Mouse (Mus musculus): ENCODE measurements around the gene Mrrf. TPM values are rescaled to one million over a fixed set of nuclear protein-coding genes. Genes with fewer than 3 reads are reported as not detected.
A peak's percentile ranks its signal among the peaks of the same experiment; 100 is the strongest.
"Not testable (repeated sequence)": the region's sequence is repeated elsewhere in the genome, so short reads cannot be mapped to it uniquely, and the experiment has no call there.

The Mrrf gene
- polyA plus RNA-seq, 1 experiment: 33.5 TPM

DNA sequence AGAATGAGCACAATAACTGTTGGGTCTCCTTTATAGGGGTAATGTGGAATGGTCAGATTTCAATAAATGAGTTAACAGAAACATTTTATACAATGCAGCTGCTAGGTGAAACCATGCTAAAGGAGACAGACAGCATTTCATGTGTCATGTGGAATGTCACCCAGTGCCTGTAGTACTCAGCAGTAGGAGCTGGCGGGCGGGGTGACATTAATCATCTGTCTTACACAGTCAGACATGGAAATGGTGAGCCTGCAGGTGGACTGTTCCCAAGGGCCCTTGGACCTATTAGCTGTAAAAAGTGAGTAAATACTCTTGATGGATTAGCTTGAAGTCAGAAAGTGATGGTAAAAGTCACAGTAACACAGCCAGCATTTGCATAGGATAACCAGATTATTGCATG lies 48.0 kb downstream of the Mrrf start:
- no peak for TF ChIP-seq POLR2A (IDR thresholded peaks at IDR 0.05; ENCODE audit: borderline replicate concordance, extremely low read depth, insufficient read depth, insufficient read length, poor library complexity, severe bottlenecking)
- TF ChIP-seq CTCF (IDR thresholded peaks at IDR 0.05; ENCODE audit: borderline replicate concordance, extremely low read depth, insufficient read depth, insufficient read length): no peak
- no peak for DNase-seq (ENCODE audit: low read depth)

GRCm38 (mm10) chr2:36184876-36185275 lies 48.7 kb downstream of the Mrrf start:
- no peak for DNase-seq (ENCODE audit: low read depth)
- TF ChIP-seq CTCF (IDR thresholded peaks at IDR 0.05; ENCODE audit: borderline replicate concordance, extremely low read depth, insufficient read depth, insufficient read length): no peak
- TF ChIP-seq POLR2A (IDR thresholded peaks at IDR 0.05; ENCODE audit: borderline replicate concordance, extremely low read depth, insufficient read depth, insufficient read length, poor library complexity, severe bottlenecking): no peak

GRCm38 (mm10) chr2:36189200-36189599 lies 53.0 kb downstream of the Mrrf start:
- DNase-seq (ENCODE audit: low read depth): not testable (repeated sequence)

GRCm38 (mm10) chr2:36191098-36191941 lies 55.1 kb downstream of the Mrrf start:
- TF ChIP-seq POLR2A (IDR thresholded peaks at IDR 0.05; ENCODE audit: borderline replicate concordance, extremely low read depth, insufficient read depth, insufficient read length, poor library complexity, severe bottlenecking) (no peak), CTCF (IDR thresholded peaks at IDR 0.05; ENCODE audit: borderline replicate concordance, extremely low read depth, insufficient read depth, insufficient read length) (no peak)
- DNase-seq (ENCODE audit: low read depth): no peak

DNA sequence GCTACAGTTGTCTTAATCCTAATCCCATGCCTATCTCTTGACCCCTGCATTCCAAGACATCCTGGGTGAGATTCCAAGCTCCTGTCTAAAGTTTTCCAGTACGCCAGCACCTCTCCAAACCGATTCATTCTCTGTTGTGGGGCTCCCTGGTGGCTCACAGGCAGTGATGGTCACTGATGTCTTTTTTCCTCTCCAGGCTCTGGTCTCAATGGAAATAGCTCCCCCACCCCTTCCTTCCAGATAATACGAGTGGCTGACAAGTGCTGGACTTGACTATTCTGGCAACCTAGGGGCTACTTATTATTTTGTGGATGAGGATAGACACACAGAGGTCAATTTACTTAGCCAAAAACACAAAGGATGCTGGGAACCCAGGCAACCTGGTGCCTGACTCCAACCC lies 60.8 kb downstream of the Mrrf start:
- no peak for TF ChIP-seq CTCF (IDR thresholded peaks at IDR 0.05; ENCODE audit: borderline replicate concordance, extremely low read depth, insufficient read depth, insufficient read length)
- no peak for DNase-seq (ENCODE audit: low read depth)

DNA sequence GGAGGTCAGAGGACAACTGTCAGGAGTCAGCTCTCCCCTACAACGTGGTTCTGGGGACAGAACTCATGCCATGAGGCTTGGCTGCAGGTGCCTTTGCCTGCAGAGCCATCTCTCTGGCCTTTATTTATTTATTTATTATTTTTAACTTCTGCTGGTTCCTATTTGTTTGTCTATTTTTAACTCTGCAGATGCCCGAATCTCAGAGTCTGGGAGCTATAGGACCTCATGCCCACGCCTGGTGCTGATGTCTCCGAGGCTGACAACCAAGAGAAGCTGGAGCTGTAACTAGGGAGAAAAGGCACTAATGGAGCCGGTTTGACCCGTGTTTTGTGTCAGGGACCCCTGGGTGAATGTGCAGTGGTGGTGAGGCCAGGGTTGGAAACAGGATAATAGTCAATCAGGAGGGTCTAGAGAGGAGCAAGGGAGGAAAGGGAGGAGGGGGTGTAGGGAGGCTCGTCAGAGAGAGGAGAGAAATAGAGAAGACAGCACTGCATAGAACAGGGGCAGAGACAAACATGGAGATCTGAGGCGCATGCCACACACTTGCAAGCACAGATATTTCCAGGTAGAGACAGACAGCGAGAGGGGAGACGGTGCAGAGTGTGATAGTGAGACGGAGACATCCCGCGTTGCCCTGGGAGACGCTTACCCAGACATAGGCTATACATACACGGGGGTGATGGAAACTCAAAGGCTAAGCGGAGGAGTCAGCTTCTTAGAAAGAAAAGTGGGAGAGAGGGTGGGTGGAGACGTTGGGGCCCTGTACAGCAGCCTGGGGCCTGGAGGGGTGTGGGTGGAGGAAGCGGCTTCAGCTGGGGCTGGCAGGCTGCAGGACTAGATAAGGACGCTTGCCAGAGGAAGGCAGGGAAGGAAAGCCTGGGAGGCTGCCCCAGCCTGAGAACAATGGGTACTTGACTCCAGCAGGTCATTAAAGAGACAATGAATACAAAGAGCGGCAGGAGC lies 62.0 kb downstream of the Mrrf start:
- TF ChIP-seq CTCF (IDR thresholded peaks at IDR 0.05; ENCODE audit: borderline replicate concordance, extremely low read depth, insufficient read depth, insufficient read length): no peak
- no peak for TF ChIP-seq POLR2A (IDR thresholded peaks at IDR 0.05; ENCODE audit: borderline replicate concordance, extremely low read depth, insufficient read depth, insufficient read length, poor library complexity, severe bottlenecking)
- peak; percentile 68 for DNase-seq (ENCODE audit: low read depth)

- TF ChIP-seq POLR2A (IDR thresholded peaks at IDR 0.05; ENCODE audit: borderline replicate concordance, extremely low read depth, insufficient read depth, insufficient read length, poor library complexity, severe bottlenecking) (no peak), CTCF (IDR thresholded peaks at IDR 0.05; ENCODE audit: borderline replicate concordance, extremely low read depth, insufficient read depth, insufficient read length) (no peak)
- no peak for DNase-seq (ENCODE audit: low read depth)
These were observed 62.7 kb downstream of the Mrrf start for GRCm38 (mm10) chr2:36198882-36199262.

DNA sequence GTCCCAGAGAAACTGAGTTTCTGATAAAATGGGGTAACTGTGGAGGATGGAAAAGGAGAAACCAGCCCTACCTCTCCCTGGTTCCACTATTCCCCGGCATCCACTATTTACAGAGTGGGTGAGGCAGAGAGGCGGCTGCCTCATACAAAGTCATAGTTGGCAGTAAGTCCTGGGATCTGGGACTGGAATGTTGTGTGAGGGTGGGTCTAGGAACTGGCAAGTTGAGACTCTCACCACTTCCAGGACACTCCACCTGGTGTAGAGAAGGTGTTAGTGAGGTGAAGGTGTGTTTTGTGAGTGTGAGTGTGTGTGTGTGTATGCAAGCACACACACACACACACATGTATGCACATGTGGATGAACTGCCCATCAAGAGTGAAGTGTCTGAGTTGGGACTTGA lies 64.6 kb downstream of the Mrrf start:
- DNase-seq (ENCODE audit: low read depth): no peak
- no peak for TF ChIP-seq CTCF (IDR thresholded peaks at IDR 0.05; ENCODE audit: borderline replicate concordance, extremely low read depth, insufficient read depth, insufficient read length)
- TF ChIP-seq POLR2A (IDR thresholded peaks at IDR 0.05; ENCODE audit: borderline replicate concordance, extremely low read depth, insufficient read depth, insufficient read length, poor library complexity, severe bottlenecking): no peak

DNA sequence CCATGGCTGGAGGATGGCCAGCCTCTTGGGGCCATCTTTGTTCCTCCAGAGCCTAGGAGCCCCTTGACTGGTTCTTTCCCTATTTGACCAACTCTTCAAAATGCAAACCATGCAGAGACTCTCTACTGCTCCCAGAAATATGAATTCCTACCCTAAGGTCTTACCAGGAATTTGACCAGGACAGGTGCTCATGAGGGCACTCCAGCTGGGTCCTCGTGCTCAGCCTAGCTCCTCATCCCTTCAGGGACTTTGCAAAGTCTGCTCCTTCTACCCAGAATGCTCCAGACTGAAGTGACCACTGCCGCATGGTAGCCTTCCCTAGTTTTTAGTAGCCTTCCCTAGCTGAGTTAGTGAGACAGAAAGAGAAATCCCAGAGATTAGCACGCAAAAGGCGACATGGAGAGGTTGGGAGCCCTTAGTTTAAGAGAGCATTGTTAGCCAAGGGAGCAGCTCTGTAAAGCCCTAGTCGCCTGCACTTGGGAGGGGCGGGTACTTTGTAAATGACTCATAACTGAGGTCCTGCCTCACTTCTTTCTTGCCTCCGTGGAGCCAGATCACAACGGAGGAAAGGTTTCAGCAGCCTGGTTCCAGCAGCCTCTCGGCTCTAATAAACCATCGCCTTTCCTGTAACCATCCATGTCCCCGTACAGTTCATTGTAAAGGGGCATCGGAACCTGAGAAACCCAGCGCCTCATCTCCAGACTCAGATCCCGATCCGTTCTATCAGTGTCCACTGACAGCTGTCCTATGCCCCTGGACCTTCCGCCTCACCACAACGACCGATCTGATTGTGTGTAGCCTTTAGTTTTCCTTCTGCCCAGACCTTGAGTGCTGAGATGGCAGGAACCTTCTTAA lies 65.8 kb downstream of the Mrrf start:
- no peak for TF ChIP-seq CTCF (IDR thresholded peaks at IDR 0.05; ENCODE audit: borderline replicate concordance, extremely low read depth, insufficient read depth, insufficient read length)
- TF ChIP-seq POLR2A (IDR thresholded peaks at IDR 0.05; ENCODE audit: borderline replicate concordance, extremely low read depth, insufficient read depth, insufficient read length, poor library complexity, severe bottlenecking): no peak
- DNase-seq (ENCODE audit: low read depth): no peak

DNA sequence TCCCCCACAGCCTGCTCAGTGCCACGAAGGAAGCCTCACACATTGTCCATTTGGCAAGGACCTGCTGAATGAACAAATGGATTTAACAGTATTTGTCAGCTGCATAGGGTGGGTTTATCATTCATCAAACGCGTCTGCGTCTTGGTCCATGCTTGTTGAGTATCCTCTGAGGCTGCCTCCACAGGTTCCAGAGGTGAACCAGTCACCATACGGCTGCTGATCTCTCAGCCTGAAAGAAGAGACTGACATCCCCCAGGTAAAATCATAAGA lies 66.4 kb downstream of the Mrrf start:
- TF ChIP-seq CTCF (IDR thresholded peaks at IDR 0.05; ENCODE audit: borderline replicate concordance, extremely low read depth, insufficient read depth, insufficient read length) (no peak), POLR2A (IDR thresholded peaks at IDR 0.05; ENCODE audit: borderline replicate concordance, extremely low read depth, insufficient read depth, insufficient read length, poor library complexity, severe bottlenecking) (no peak)
- DNase-seq (ENCODE audit: low read depth): no peak
